Mouse (Mus musculus) ES-E14 (cell line): ENCODE measurements around the gene Mtfr1l. TPM values are rescaled to one million over a fixed set of nuclear protein-coding genes. Genes with fewer than 3 reads are reported as not detected.

Experiments
- DNase-seq: peaks from one replicate; pipeline ENCODE4 v3.0.0-alpha.2; 2013; ENCODE audit warnings: low read depth, low spot score
- H3K27ac ChIP-seq: 2 replicates; pipeline ENCODE4 v1.5.1; 2012; ENCODE audit warnings: low read depth, mild to moderate bottlenecking, low read length, moderate library complexity, mixed read lengths; ENCODE audit not compliant: poor library complexity, insufficient read depth, severe bottlenecking
- H3K36me3 ChIP-seq: 2 replicates; pipeline ENCODE4 v1.6.1; 2012; ENCODE audit warnings: mild to moderate bottlenecking, low read length, moderate library complexity, mixed read lengths; ENCODE audit not compliant: control insufficient read depth, poor library complexity, insufficient read depth, severe bottlenecking
- H3K4me1 ChIP-seq, 2 experiments: fragments of 150-350 bp in 1 of 2; sonication (generic) in 1 of 2; 2 replicates each; pipeline ENCODE4 v1.6.1; 2012; ENCODE audit warnings: low read length in 2 of 2, mild to moderate bottlenecking in 1 of 2, mixed read lengths in 1 of 2; ENCODE audit not compliant: control insufficient read depth in 2 of 2, insufficient read depth in 2 of 2, poor library complexity in 1 of 2
- H3K4me3 ChIP-seq, 2 experiments: fragments of 150-350 bp in 1 of 2; sonication (generic) in 1 of 2; 2 replicates each; pipeline ENCODE4 v1.5.1; 2012; ENCODE audit warnings: low read length in 2 of 2, low read depth in 1 of 2, mild to moderate bottlenecking in 1 of 2, mixed read lengths in 1 of 2; ENCODE audit not compliant: insufficient read depth in 1 of 2, poor library complexity in 1 of 2, severe bottlenecking in 1 of 2
- H3K9ac ChIP-seq: 2 replicates; pipeline ENCODE4 v1.6.1; 2012; ENCODE audit warnings: low read depth, mild to moderate bottlenecking, low read length, mixed read lengths; ENCODE audit not compliant: poor library complexity, insufficient read depth, severe bottlenecking
- H3K9me3 ChIP-seq: fragments of 150-350 bp; sonication (generic); 2 replicates; pipeline ENCODE4 v1.6.1; 2012; ENCODE audit warnings: low read depth, mild to moderate bottlenecking, low read length; ENCODE audit not compliant: control insufficient read depth, insufficient read depth
- CHD2 ChIP-seq: IDR thresholded peaks from 2 replicates; pipeline ENCODE4 v1.6.1; 2014; ENCODE audit warnings: mild to moderate bottlenecking, low read depth, low read length, inconsistent platforms
- HCFC1 ChIP-seq: IDR thresholded peaks from 2 replicates; pipeline ENCODE4 v1.6.1; 2012; ENCODE audit warnings: low read length, inconsistent platforms, borderline replicate concordance; ENCODE audit not compliant: insufficient read depth
- MAFK ChIP-seq: IDR thresholded peaks from 2 replicates; pipeline ENCODE4 v1.6.1; 2014; ENCODE audit warnings: mild to moderate bottlenecking, low read depth, low read length, inconsistent platforms; ENCODE audit not compliant: insufficient read depth
- ZC3H11A ChIP-seq: IDR thresholded peaks from 2 replicates; pipeline ENCODE4 v1.6.1; 2012; ENCODE audit warnings: low read depth, mild to moderate bottlenecking, inconsistent platforms, low read length, borderline replicate concordance
- ZNF384 ChIP-seq: IDR thresholded peaks from 2 replicates; pipeline ENCODE4 v1.6.1; 2012; ENCODE audit warnings: low read depth, low read length, inconsistent platforms
- in situ Hi-C, 2 experiments: fragments of 600-800 bp; cut with MboI; formaldehyde crosslinking; loops; one replicate each; pipeline ENCODE4 v1.15.1; 2025; ENCODE audit warnings: low sequenced_read_pairs in 2 of 2, inconsistent platforms in 1 of 2; ENCODE audit not compliant: unreplicated experiment in 2 of 2
- total RNA-seq: library from RNA; depleted of rRNA; stranded (reverse); fragments of 300-350 nt; gene quantifications from 2 replicates; pipeline ENCODE4 v1.2.3, GENCODE M21; 2012

The Mtfr1l gene
- total RNA-seq, 1 experiment = 43.7 TPM

DNA sequence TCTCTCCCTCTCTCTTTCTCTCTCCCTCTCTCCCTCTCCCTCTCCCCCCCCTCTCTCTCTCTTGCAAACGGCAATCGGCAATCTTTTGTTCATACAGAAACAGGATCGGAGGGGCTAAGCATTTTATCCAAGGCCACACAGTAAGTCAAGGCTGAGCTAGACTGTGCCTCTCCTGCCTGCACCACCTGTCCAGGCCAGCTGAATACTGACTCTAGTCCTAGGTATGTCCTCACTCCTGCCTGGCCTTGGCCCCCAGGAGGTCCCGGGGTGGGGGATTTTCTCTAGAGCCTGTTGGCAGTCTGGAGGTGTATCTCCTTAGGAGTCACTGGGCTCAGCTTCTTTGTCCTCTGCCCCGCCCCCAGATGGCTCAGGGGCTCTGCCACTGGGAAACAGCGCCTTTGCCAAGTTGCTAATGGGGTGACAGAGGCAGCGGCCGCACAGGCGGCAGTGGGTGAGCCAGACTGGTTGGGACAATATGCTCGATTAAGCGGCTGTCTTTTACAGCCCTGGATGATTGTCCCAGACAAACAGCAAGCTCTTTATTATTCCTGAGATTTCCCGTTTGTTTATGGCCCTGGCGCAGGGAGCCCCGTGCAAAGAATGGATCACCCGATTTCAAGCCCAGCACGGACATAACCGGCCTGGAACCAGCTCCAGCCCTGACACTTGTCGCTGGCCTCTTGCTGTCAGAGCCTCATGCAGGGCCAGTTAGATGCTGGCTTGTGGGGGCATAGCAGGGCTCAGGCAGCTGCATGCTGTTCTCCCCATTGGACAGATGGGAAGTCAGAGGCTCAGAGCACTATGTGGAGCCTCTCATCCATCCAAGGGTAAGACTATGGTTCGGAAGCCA, 32.4 kb upstream of the Mtfr1l start:
- no peaks in the 10 kb centered on the region for H3K9me3 ChIP-seq
- DNase-seq = no peak
- peaks cover 0 to 2% of the 10 kb centered on the region in 2 experiments; a peak in 2 of 4 replicates for H3K4me1 ChIP-seq
- H3K27ac ChIP-seq = no peak overlapping the region
- peaks cover 2% of the 10 kb centered on the region; the same call in 1 of the 2 replicates for H3K36me3 ChIP-seq
- TF ChIP-seq ZC3H11A = no peak
- TF ChIP-seq MAFK = no peak
- no peak for TF ChIP-seq HCFC1
- no peak for TF ChIP-seq CHD2
- no peak for TF ChIP-seq ZNF384
- no peak overlapping the region for H3K9ac ChIP-seq
- H3K4me3 ChIP-seq = no peak overlapping the region
- in situ Hi-C loops = no loop called here

DNA sequence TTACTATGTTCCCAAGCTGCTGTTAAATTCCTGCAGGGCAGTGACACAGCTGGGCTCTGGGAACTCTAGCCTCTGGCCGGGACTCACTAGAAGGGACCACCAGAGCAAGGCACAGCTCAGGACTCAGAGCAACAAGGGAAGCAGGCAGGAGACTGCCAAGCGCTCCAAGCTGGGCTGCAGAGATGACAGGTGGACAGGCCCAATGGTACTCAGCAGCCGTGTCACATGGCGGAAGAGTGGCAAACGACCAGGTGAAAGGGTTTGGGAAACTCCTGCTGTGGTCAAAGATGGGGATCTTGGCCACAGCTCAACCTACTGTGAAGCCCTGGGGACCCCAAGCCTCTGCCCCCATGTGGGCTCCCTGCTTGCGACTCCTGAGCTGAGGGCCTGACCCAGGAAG, 28.9 kb upstream of the Mtfr1l start:
- Histone ChIP-seq H3K9ac (no peak overlapping the region), H3K36me3 (peaks cover 2% of the 10 kb centered on the region; the same call in 1 of the 2 replicates), H3K27ac (no peak overlapping the region), H3K9me3 (no peaks in the 10 kb centered on the region), H3K4me1 (peaks cover 0 to 2% of the 10 kb centered on the region in 2 experiments; a peak in 2 of 4 replicates), H3K4me3 (no peak overlapping the region)
- in situ Hi-C loops = no loop called here
- no peak for TF ChIP-seq MAFK
- no peak for TF ChIP-seq CHD2
- no peak for TF ChIP-seq HCFC1
- TF ChIP-seq ZC3H11A = no peak
- no peak for TF ChIP-seq ZNF384
- DNase-seq = no peak

DNA sequence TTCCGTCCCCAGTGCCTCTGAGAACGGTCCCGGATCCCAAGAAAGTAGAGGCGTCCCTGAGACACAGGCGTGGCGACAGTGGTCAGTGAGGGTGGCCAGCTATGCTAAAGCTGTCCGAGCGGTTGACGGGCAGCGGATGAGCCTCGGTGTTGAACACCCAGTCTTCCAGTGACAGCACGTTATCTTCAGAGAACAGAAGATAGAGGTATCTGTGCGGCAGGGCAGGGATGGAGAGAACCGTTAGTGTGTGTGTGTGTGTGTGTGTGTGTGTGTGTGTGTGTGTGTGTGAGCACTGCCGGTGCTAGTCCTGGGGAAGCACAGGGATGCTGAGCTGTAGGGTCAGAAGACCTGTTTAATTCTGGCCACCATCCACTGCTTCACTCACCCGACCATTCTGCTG, 28.4 kb upstream of the Mtfr1l start:
- Histone ChIP-seq H3K4me3 (no peak overlapping the region), H3K9ac (no peak overlapping the region), H3K4me1 (peaks cover 0 to 2% of the 10 kb centered on the region in 2 experiments; a peak in 2 of 4 replicates), H3K9me3 (no peaks in the 10 kb centered on the region), H3K27ac (no peak overlapping the region), H3K36me3 (peaks cover 2% of the 10 kb centered on the region; the same call in 1 of the 2 replicates)
- no peak for DNase-seq
- TF ChIP-seq MAFK = no peak
- no peak for TF ChIP-seq HCFC1
- TF ChIP-seq ZC3H11A = no peak
- no peak for TF ChIP-seq ZNF384
- TF ChIP-seq CHD2 = no peak
- in situ Hi-C loops = no loop called here

DNA sequence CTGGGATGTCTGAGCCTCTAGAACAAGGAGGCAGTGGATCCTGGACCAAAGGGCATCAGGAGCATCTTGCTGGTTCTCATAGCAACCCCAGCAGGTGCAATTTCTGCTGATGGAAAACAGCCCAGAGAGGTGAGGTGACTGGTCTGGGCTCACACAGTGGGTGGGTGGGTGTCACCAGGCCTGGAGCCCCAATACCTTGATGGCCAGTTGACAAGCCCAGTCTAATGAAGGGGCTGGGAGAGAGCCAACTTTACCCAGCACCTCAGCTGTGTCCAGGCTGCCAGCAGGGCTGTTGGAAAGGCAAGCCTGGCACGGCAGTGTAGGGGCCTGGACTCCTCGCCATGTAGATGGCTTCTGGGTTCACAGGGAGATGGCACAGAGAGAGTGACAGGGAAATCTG, 26.8 kb upstream of the Mtfr1l start:
- in situ Hi-C loops = no loop called here
- no peak for DNase-seq

More for the DNA sequence above, 26.8 kb upstream of the Mtfr1l start:
- Histone ChIP-seq H3K36me3 (peaks cover 2% of the 10 kb centered on the region; the same call in 1 of the 2 replicates), H3K4me3 (no peak overlapping the region), H3K9ac (no peak overlapping the region), H3K4me1 (peaks cover 0 to 3% of the 10 kb centered on the region in 2 experiments; a peak in 1 of 4 replicates), H3K9me3 (no peaks in the 10 kb centered on the region), H3K27ac (no peak overlapping the region)
- no peak for TF ChIP-seq ZC3H11A
- no peak for TF ChIP-seq HCFC1
- TF ChIP-seq MAFK = no peak
- no peak for TF ChIP-seq CHD2
- TF ChIP-seq ZNF384 = no peak
